Mouse (Mus musculus) mature B cell (primary cell): Measurements from ENCODE around the gene Git2.

ENCODE experiments used
- in situ Hi-C: fragments of 300-500 bp; cut with MboI; formaldehyde crosslinking; loops from 2 replicates; pipeline ENCODE4 v1.14.3; 2019

Git2 gene

DNA sequence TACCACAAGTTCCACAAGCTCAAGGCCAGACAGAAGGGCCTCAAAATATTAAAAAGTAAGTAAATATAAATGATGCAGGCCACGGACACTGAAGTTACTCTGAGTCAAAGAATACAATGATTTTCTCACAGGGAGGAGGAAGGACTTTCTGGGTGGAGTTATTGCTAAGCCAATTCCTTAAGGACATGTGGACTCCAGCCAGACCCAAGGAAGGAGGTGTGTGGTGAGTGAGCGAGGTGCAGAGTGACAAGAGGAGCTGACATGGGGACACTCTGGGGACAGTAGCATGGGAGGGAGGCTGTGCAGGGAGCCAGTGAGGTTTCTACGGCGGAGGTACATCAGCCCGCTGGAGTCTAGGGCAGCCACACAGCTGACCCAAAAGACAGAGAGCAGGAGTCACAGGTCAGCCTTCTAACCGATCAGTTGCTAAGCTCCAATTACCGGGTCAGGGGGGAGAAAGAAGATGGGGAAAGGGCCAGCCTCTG lies 88.5 kb downstream of the Git2 start:
- in situ Hi-C loops, result no loop called here

- in situ Hi-C loops, result no loop called here
Observed at GRCm38 (mm10) chr5:114685986-114686385, 89.3 kb downstream of the Git2 start.

- in situ Hi-C loops, result no loop called here
Observed at GRCm38 (mm10) chr5:114681717-114682116, 93.6 kb downstream of the Git2 start.

GRCm38 (mm10) chr5:114680676-114681285 lies 94.5 kb downstream of the Git2 start:
- in situ Hi-C loops, result no loop called here

GRCm38 (mm10) chr5:114679841-114680591 lies 95.3 kb downstream of the Git2 start:
- in situ Hi-C loops, result no loop called here
